Mouse (Mus musculus) gastrocnemius, adult 18-20 months (tissue): Measurements from ENCODE around the gene St6galnac3. TPM values are rescaled to one million over a fixed set of nuclear protein-coding genes. Genes with fewer than 3 reads are reported as not detected.

Source experiments
- DNase-seq: peaks from one replicate; pipeline ENCODE4 v3.0.0; 2021; ENCODE audit warnings: low spot score
- total RNA-seq, 2 experiments: library from RNA; stranded (reverse); gene quantifications; 2 replicates each; pipeline ENCODE4 v1.2.3; 2021

Gene St6galnac3
- total RNA-seq, 2 experiments from 2014 or later = 1.5 to 2.9 TPM

DNA sequence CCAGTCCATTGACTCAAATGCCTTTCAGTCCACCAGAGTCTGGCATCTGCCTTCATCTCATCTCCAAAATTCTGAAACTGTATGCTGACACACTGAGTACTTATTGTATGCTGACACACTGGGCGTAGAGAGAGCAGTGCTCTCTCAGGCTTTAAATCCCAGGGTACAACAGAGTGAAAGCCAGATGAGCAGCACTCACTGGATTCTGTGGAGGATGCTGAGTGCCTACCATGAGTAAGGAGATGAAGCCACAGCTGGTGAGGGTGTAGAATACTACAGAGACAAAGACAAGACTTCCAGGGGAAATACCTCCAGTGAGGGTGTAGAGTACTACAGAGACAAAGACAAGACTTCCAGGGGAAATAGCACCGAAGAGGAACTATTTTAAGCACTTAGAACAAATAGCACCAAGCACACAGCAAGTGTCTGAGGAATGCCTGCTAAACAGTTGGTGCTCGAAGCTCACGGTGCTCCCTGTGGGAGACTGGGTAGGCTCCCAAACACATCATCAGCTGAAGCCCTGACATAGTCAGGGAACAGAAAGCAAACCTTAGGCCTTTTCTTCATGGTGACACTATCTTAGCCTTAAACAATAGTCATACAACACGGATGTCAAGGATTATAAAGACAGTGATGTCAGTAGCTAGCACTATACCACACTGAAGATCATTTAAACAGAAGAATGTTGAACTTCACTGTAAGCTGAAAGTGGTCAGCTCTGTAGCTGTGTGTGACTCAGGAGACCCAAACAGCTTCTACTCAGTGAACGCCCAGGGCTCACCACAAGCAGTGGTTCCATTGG, 370.6 kb downstream of the St6galnac3 start:
- no peak for DNase-seq

- DNase-seq = no peak
Observed at GRCm38 (mm10) chr3:153353313-153354103, 371.5 kb downstream of the St6galnac3 start.

DNA sequence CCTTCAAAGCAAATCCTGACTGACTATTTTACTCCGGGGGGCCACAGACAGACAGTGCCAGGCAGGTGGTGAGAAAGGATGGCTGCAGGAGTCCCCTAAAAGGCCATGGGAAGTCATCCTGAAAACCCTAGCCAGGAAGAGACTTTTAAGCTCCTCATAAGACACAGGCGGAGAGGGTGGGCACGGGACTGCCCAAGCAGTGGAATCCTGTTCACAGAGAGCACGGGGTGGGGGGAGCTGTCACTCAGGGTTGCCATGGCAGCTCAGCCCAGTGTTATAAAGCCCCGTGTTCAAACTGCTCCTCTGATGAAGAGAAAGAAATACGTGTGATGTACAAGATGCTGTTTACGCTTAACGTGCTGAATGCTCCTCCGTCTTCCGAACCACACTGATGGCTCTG, 375.0 kb downstream of the St6galnac3 start:
- DNase-seq = no peak

GRCm38 (mm10) chr3:153348797-153349465, 376.0 kb downstream of the St6galnac3 start:
- DNase-seq = no peak

DNA sequence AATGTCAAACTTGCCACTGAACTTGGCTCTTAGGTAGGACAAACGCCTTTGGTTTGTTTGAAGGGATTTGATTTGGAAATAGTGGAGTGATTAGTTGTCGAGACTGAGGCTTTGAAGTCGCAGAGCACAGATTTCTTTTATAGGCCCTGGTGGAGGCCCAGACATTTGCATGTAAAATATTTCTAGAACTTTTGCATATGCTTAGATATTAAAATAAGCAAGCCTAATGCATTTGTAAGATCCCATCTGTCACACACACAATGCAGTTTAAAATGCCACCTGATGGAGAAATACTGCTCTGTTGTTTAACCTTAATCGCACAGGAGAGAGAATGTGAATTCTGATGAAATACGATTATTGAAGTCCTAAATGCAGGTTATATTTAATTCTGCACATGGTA, 380.0 kb downstream of the St6galnac3 start:
- DNase-seq = no peak

- no peak for DNase-seq
Observed at GRCm38 (mm10) chr3:153339940-153340339, 385.0 kb downstream of the St6galnac3 start.

DNA sequence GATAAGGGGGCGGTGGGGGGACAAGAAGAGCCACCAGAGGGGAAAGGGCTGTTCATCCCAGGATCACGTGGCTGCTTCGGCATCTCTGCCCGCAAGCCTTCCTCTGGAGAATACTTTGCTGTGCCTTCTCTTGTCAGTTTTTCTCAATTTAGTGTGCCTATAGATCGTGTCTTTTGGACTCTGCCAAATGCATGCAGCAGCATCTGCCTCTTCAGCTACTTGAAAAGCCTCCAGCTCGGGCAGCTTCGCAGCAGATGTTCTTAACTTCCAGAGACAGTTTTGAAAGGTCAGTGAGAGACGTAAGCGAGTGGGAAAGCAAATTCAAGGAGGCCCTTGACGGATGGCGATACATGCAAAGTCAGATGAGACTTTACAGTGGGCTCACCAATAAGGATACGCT, 385.9 kb downstream of the St6galnac3 start:
- DNase-seq = no peak

DNA sequence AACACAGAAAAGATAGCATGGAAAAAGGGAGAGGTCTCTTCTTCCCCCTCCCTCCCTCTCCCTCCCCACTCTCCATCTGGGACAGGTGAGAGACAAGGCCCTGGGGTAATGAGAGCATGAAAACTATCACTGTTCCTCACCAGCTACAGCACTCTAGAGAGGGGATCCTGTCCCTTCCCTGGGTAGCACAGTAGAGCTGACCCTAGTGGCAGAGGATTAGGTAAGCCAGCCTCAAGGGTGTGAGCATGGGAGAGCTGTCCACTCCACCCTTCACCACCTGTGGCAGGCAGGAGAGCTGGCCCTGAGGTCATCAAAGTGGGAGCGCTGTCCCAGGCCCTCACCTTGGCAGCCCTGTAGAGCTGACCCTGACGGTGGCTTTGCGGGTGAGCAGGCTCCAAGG, 387.2 kb downstream of the St6galnac3 start:
- no peak for DNase-seq

- no peak for DNase-seq
Observed at GRCm38 (mm10) chr3:153337221-153337620, 387.8 kb downstream of the St6galnac3 start.

- DNase-seq = no peak
Observed at GRCm38 (mm10) chr3:153334152-153334825, 390.7 kb downstream of the St6galnac3 start.

DNA sequence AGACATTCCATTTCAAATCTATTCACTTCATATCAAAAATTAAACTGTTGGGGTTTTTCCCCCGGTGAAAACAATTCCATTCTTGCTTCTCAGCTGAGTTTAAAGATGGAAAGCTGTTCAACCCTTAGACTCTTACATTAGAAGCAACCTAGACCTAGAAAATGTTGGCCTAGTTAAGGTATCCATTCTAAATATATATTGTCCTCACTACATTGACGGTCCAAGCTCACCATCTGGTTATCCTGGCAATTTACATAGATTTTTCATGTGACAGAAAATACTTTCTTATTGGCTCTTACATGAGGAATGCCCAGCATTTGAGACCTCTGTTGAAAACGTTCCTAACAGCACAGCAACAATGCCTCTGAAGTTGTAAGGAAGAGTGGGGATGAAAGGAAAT, 400.7 kb downstream of the St6galnac3 start:
- DNase-seq = no peak

DNA sequence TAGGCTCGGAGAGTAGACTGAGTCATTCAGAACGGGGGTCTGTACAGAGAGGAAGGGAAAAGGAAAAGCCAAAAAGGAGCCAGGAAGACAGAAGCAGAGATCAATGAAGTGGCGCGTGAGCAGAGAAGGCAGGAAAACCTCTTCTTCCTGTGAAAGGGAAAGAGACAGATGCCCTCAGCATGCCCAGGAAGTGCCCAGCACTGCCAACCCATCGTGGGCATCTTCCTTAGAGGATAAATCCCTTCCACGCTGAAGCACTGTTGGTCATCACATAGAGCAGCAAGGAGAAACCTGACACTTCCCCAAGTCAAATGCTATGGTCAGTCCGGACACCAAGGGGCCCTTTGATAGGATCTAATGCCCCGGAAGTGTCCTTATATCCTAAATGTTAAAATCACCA, 401.5 kb downstream of the St6galnac3 start:
- DNase-seq = no peak

DNA sequence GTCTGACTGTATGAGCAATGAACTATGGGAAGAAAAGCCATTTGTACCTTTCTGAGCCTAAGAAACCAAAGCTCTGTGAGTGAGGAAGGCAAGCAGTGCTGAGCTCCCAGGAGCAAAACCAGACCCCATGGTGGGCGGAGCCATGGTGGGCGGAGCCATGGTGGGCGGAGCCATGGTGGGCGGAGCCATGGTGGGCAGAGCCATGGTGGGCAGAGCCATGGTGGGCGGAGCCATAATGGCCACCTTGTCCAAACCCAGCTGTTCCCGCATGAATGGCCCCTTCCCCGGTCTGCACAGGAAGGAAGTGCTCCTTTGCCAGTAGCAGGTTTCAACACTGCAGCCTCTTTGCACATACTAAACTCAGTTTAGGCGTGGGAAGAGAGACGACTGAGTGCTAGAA, 411.4 kb downstream of the St6galnac3 start:
- no peak for DNase-seq

- no peak for DNase-seq
Observed at GRCm38 (mm10) chr3:153313167-153313566, 411.8 kb downstream of the St6galnac3 start.

GRCm38 (mm10) chr3:153312006-153312405, 413.0 kb downstream of the St6galnac3 start:
- DNase-seq = no peak

- DNase-seq = no peak
Observed at GRCm38 (mm10) chr3:153308379-153308778, 416.6 kb downstream of the St6galnac3 start.

- DNase-seq = no peak
Observed at GRCm38 (mm10) chr3:153305153-153305552, 419.8 kb downstream of the St6galnac3 start.

DNA sequence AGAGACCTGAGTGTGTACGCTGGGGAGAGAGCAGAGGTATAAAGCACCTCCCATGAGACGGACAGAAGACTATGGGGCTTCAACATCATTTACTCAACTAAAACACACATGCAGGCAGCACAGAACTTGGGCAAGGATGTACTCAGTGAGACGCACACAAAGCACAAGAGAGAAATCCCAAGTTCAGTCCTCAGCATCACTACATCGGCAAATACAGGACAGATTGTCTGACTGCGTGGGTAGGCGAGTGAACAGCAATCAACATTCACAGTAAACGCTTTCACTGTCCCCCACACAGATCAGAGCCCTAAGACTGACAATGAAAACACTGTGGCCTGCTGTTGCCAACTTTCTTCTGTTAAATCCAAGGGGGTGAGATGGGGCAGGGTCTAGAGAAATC, 422.6 kb downstream of the St6galnac3 start:
- no peak for DNase-seq

- no peak for DNase-seq
Observed at GRCm38 (mm10) chr3:153296375-153297068, 428.5 kb downstream of the St6galnac3 start.

GRCm38 (mm10) chr3:153292853-153293252, 432.1 kb downstream of the St6galnac3 start:
- no peak for DNase-seq

DNA sequence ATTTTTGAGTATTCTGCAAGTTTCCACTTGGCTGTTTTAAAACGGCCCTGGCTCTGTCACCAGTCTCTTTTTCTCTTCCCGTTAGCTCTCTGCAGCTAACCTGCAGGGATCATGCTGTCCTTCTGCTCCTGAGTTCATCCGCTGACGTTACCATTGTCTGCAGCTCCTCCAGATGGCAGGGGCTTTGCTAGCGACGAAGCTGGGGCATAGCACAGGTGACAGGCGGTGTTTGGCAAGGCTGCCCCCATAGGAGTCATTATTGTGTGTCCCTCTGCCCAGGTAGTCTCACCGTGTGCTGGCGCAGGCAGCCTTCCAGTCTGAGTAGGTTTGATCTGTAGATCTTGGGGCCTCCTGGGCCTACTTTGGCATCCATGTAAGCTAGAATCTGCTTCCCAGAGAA, 432.6 kb downstream of the St6galnac3 start:
- no peak for DNase-seq
